Mouse (Mus musculus) erythroblast, adult 5-6 weeks (primary cell): ENCODE measurements around the gene Chrnb2. TPM values are rescaled to one million over a fixed set of nuclear protein-coding genes. Genes with fewer than 3 reads are reported as not detected.

Source experiments
- ATAC-seq: replicated peaks from 2 replicates; pipeline ENCODE4 v1.8.0; 2016; ENCODE audit warnings: moderate number of reproducible peaks, mild to moderate bottlenecking, moderate TSS enrichment, inconsistent platforms; ENCODE audit not compliant: poor library complexity, low FRiP score, severe bottlenecking
- total RNA-seq, 2 experiments: library from RNA; stranded (forward) in 1 of 2; stranded (reverse) in 1 of 2; fragments of 150-400 nt in 1 of 2; fragments of 200-764, 138-1000 nt in 1 of 2; gene quantifications; 2 replicates each; pipeline versions ENCODE4 v1.2.3 to v1.2.4; 2015 to 2017; ENCODE audit warnings: low replicate concordance in 2 of 2

The Chrnb2 gene
- total RNA-seq, 2 experiments from 2014 or later: 0.09 TPM; not detected in 1

GRCm38 (mm10) chr3:89723400-89724084 lies 40.9 kb downstream of the Chrnb2 start:
- ATAC-seq: no peak

GRCm38 (mm10) chr3:89722032-89722431 lies 42.4 kb downstream of the Chrnb2 start:
- no peak for ATAC-seq

- ATAC-seq: no peak
Observed at GRCm38 (mm10) chr3:89715967-89716256, 48.5 kb downstream of the Chrnb2 start.

GRCm38 (mm10) chr3:89715207-89715966 lies 49.0 kb downstream of the Chrnb2 start:
- no peak for ATAC-seq

GRCm38 (mm10) chr3:89714359-89715206 lies 49.8 kb downstream of the Chrnb2 start, which contains the start of gene Adar:
Adar (plus strand) TSS chr3:89715022.
- ATAC-seq: peak; percentile 75; the same call in 1 of the 2 replicates

GRCm38 (mm10) chr3:89704064-89704463 lies 60.4 kb downstream of the Chrnb2 start:
- ATAC-seq: no peak

GRCm38 (mm10) chr3:89703596-89703995 lies 60.8 kb downstream of the Chrnb2 start:
- ATAC-seq: no peak

- no peak for ATAC-seq
Observed at GRCm38 (mm10) chr3:89700461-89700860, 64.0 kb downstream of the Chrnb2 start.

- ATAC-seq: no peak
Observed at GRCm38 (mm10) chr3:89698958-89699357, 65.5 kb downstream of the Chrnb2 start.

Other genes with a start within 250 kb of the Chrnb2 start
- not detected in 2 replicates for gene Kcnn3, start 244.5 kb downstream of the Chrnb2 start, total RNA-seq (2015; ENCODE audit: low replicate concordance)
- 0.26 TPM in 1 of 2 replicates, not detected in the other for gene Kcnn3, start 244.5 kb downstream of the Chrnb2 start, total RNA-seq (2017; ENCODE audit: low replicate concordance)
- gene Adar, start 49.6 kb downstream of the Chrnb2 start, total RNA-seq (2015; ENCODE audit: low replicate concordance): 23.8 and 32.9 TPM in 2 replicates
- gene Adar, start 49.6 kb downstream of the Chrnb2 start, total RNA-seq (2017; ENCODE audit: low replicate concordance): 71.8 and 72.0 TPM in 2 replicates
- 21.5 and 25.1 TPM in 2 replicates for gene Ube2q1, start 9.0 kb upstream of the Chrnb2 start, total RNA-seq (2015; ENCODE audit: low replicate concordance)
- 14.2 and 30.1 TPM in 2 replicates for gene Ube2q1, start 9.0 kb upstream of the Chrnb2 start, total RNA-seq (2017; ENCODE audit: low replicate concordance)
- not detected in 2 replicates for gene She, start 66.7 kb upstream of the Chrnb2 start, total RNA-seq (2015; ENCODE audit: low replicate concordance)
- 0.14 TPM in 1 of 2 replicates, not detected in the other for gene She, start 66.7 kb upstream of the Chrnb2 start, total RNA-seq (2017; ENCODE audit: low replicate concordance)
- gene Il6ra, start 148.6 kb upstream of the Chrnb2 start, total RNA-seq (2015; ENCODE audit: low replicate concordance): 9.4 and 10.0 TPM in 2 replicates
- gene Il6ra, start 148.6 kb upstream of the Chrnb2 start, total RNA-seq (2017; ENCODE audit: low replicate concordance): 3.0 and 3.1 TPM in 2 replicates
- gene Atp8b2, start 198.9 kb upstream of the Chrnb2 start, total RNA-seq (2015; ENCODE audit: low replicate concordance): 0.96 and 6.7 TPM in 2 replicates
- gene Atp8b2, start 198.9 kb upstream of the Chrnb2 start, total RNA-seq (2017; ENCODE audit: low replicate concordance): 2.1 and 7.8 TPM in 2 replicates
- gene Hax1, start 234.1 kb upstream of the Chrnb2 start, total RNA-seq (2015; ENCODE audit: low replicate concordance): 118 and 129 TPM in 2 replicates
- gene Hax1, start 234.1 kb upstream of the Chrnb2 start, total RNA-seq (2017; ENCODE audit: low replicate concordance): 48.2 and 60.8 TPM in 2 replicates